Mouse (Mus musculus): ENCODE data around the gene Tnfrsf1a.

GRCm38 (mm10) chr6:125407224-125407623 is 58.1 kb downstream of the Tnfrsf1a start:
- no peak for TF ChIP-seq TAL1 (conservative IDR thresholded peaks at IDR 0.05; ENCODE audit: low read depth, low read length)
- TF ChIP-seq CTCF (IDR thresholded peaks at IDR 0.05; ENCODE audit: low read depth, low read length): no peak
